Mouse (Mus musculus) neural tube, embryonic 13.5 days (tissue): Measurements from ENCODE around the gene Ccdc175. TPM values are rescaled to one million over a fixed set of nuclear protein-coding genes. Genes with fewer than 3 reads are reported as not detected.

Experiments used
- ATAC-seq: fragments of 200-750 bp; cut with Nextera tagmentation; 2 replicates; pipeline ENCODE4 v1.8.0; 2017; ENCODE audit warnings: low read depth, mild to moderate bottlenecking, moderate TSS enrichment, moderate library complexity
- H3K27ac ChIP-seq: fragments of 300-500 bp; sonication (generic); replicated peaks from 2 replicates; pipeline ENCODE4 v1.5.1; 2015; ENCODE audit warnings: moderate library complexity, mild to moderate bottlenecking, inconsistent platforms
- H3K27me3 ChIP-seq: fragments of 300-500 bp; sonication (generic); 2 replicates; pipeline ENCODE4 v1.6.1; 2015; ENCODE audit warnings: mild to moderate bottlenecking, inconsistent platforms
- H3K36me3 ChIP-seq: fragments of 300-500 bp; sonication (generic); 2 replicates; pipeline ENCODE4 v1.6.1; 2015; ENCODE audit warnings: mild to moderate bottlenecking, inconsistent platforms
- H3K4me1 ChIP-seq: fragments of 300-500 bp; sonication (generic); replicated peaks from 2 replicates; pipeline ENCODE4 v1.6.1; 2015; ENCODE audit warnings: inconsistent platforms
- H3K4me2 ChIP-seq: fragments of 300-500 bp; sonication (generic); 2 replicates; pipeline ENCODE4 v1.6.1; 2015; ENCODE audit warnings: inconsistent platforms, mild to moderate bottlenecking, moderate library complexity
- H3K4me3 ChIP-seq: fragments of 300-500 bp; sonication (generic); 2 replicates; pipeline ENCODE4 v1.5.1; 2015; ENCODE audit warnings: mild to moderate bottlenecking, inconsistent platforms
- H3K9ac ChIP-seq: fragments of 300-500 bp; sonication (generic); 2 replicates; pipeline ENCODE4 v1.6.1; 2015; ENCODE audit warnings: moderate library complexity, mild to moderate bottlenecking, inconsistent platforms
- H3K9me3 ChIP-seq: fragments of 300-500 bp; sonication (generic); 2 replicates; pipeline ENCODE4 v1.6.1; 2016; ENCODE audit warnings: inconsistent platforms
- WGBS: fragments of 180-500 bp; shearing (Covaris S2); methylation state at CpG from one replicate; pipeline ENCODE4 v1.1.7; 2015; 5-methylcytosine and 5-hydroxymethylcytosine counted together
- microRNA-seq: library from miRNA; unstranded; fragments of <30 nt; microRNA quantifications from one replicate; pipeline ENCODE4, GENCODE M21; 2016
- polyA plus RNA-seq: library from polyadenylated mRNA; unstranded; fragments of >200 nt; fragmentation: Nextera tagmentation; extraction: Ambion mirVana; gene quantifications from 2 replicates; pipeline ENCODE4 v1.2.1, GENCODE M21; 2015

Gene Ccdc175
- polyA plus RNA-seq, 1 experiment from 2014 or later, result not detected

- peak overlapping the region; percentile 74 for H3K4me3 ChIP-seq
- no peaks in the 10 kb centered on the region for H3K9me3 ChIP-seq
- peaks cover 5% of the 10 kb centered on the region; the same call in 1 of the 2 replicates for H3K36me3 ChIP-seq
- peak; percentile 6 for ATAC-seq
- peak overlapping the region; percentile 86 for H3K27ac ChIP-seq
- WGBS, result 4% methylated on average over 40 of the region's 40 CpGs
- H3K9ac ChIP-seq, result peak overlapping the region; percentile 84
- H3K4me2 ChIP-seq, result peak overlapping the region; percentile 85
- H3K27me3 ChIP-seq, result peaks cover 17% of the 10 kb centered on the region
- peaks cover 18% of the 10 kb centered on the region for H3K4me1 ChIP-seq
These were observed 115.1 kb downstream of the Ccdc175 start for GRCm38 (mm10) chr12:72069626-72070326.

DNA sequence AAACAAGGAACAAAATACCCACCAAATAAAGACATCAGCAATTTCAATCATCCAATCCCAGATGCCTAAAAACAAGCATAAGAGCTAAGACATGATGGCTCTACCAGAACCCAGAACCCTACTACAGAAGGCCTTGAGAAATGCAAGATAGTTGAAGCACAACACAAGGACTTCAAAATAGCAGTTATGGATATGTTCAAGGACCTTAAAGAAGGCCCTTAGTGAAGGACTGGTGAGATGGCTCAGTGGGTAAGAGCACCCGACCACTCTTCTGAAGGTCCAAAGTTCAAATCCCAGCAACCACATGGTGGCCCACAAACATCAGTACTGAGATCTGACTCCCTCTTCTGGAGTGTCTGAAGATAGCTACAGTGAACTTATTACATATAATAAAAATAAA lies 127.0 kb downstream of the Ccdc175 start:
- H3K9me3 ChIP-seq, result no peaks in the 10 kb centered on the region
- H3K36me3 ChIP-seq, result no peaks in the 10 kb centered on the region
- WGBS, result 95% methylated on average over 1 of the region's 1 CpGs
- no peaks in the 10 kb centered on the region for H3K4me1 ChIP-seq
- no peak overlapping the region for H3K4me2 ChIP-seq
- no peak overlapping the region for H3K27ac ChIP-seq
- no peaks in the 10 kb centered on the region for H3K27me3 ChIP-seq
- ATAC-seq, result no peak
- H3K4me3 ChIP-seq, result no peak overlapping the region
- no peak overlapping the region for H3K9ac ChIP-seq

- H3K4me3 ChIP-seq, result no peak overlapping the region
- H3K9me3 ChIP-seq, result peaks cover 6% of the 10 kb centered on the region; the same call in 1 of the 2 replicates
- no peaks in the 10 kb centered on the region for H3K36me3 ChIP-seq
- no peak for ATAC-seq
- H3K4me2 ChIP-seq, result no peak overlapping the region
- no peak overlapping the region for H3K9ac ChIP-seq
- WGBS, result 29% methylated on average over 6 of the region's 6 CpGs
- no peaks in the 10 kb centered on the region for H3K27me3 ChIP-seq
- H3K4me1 ChIP-seq, result no peaks in the 10 kb centered on the region
- no peak overlapping the region for H3K27ac ChIP-seq
These were observed 131.0 kb downstream of the Ccdc175 start for GRCm38 (mm10) chr12:72053851-72054250.

DNA sequence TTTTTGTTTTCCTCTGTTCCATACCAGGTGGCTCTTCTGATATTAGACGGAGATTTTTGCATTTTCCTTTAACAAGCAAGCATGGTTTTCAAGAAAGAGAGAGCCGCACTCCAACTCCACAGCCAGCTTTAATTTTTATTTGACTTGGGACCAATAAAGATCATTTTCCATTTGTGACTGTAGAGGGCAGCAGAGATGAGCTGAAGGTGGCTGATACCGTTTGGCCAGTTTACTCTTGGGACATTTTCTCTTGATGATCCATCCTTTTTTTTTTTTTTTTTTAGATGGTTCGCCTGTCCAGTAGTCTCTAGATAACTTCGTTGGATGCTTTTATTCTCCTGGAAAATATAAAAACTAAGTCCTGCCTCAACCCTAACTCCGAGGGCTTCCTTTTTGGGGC lies 131.5 kb downstream of the Ccdc175 start:
- H3K27ac ChIP-seq, result no peak overlapping the region
- WGBS, result 44% methylated on average over 6 of the region's 6 CpGs
- no peak for ATAC-seq
- H3K4me3 ChIP-seq, result no peak overlapping the region
- no peak overlapping the region for H3K9ac ChIP-seq
- H3K4me1 ChIP-seq, result no peaks in the 10 kb centered on the region
- H3K4me2 ChIP-seq, result no peak overlapping the region
- no peaks in the 10 kb centered on the region for H3K27me3 ChIP-seq
- no peaks in the 10 kb centered on the region for H3K36me3 ChIP-seq
- peaks cover 6% of the 10 kb centered on the region; the same call in 1 of the 2 replicates for H3K9me3 ChIP-seq

DNA sequence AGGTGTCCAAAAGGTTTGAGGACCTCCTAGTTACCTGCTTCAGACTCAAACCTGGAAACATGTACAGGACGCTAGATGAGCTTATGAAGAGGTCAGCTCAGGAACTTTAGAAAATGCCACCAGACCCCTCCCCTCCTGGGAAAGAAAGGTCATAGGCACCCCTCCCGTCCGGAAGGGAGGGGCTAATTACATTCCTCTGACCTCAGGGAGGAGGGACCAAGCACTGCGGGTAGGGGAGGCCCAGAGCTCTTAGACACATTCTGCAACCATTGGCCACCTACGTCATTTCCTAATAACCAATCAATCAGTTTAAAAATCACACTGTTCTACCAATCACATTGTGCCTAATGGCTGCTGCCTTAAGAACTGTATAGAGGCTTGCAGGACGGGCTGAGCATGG lies 132.3 kb downstream of the Ccdc175 start:
- Histone ChIP-seq H3K4me1 (no peaks in the 10 kb centered on the region), H3K9ac (no peak overlapping the region), H3K4me2 (no peak overlapping the region), H3K36me3 (no peaks in the 10 kb centered on the region), H3K4me3 (no peak overlapping the region), H3K27ac (no peak overlapping the region), H3K9me3 (peaks cover 6% of the 10 kb centered on the region; the same call in 1 of the 2 replicates), H3K27me3 (no peaks in the 10 kb centered on the region)
- WGBS, result 82% methylated on average over 6 of the region's 6 CpGs
- ATAC-seq, result no peak

Small RNA genes within 50 kb of the gene (microRNA-seq; reads per million reads assigned to microRNA genes)
- not detected for gene Gm24466

Other genes starting within 250 kb of the Ccdc175 start
- gene Gpr135, start 113.9 kb downstream of the Ccdc175 start, polyA plus RNA-seq, result 2.9 and 3.3 TPM in 2 replicates
- 10.0 and 13.8 TPM in 2 replicates for gene L3hypdh, start 99.6 kb downstream of the Ccdc175 start, polyA plus RNA-seq
- 140 and 160 TPM in 2 replicates for gene Jkamp, start 99.4 kb downstream of the Ccdc175 start, polyA plus RNA-seq
- gene Rtn1, start 224.0 kb upstream of the Ccdc175 start, polyA plus RNA-seq, result 1,998 and 2,137 TPM in 2 replicates